Mouse (Mus musculus): ENCODE measurements around the gene Ctxn2.

GRCm38 (mm10) chr2:125192905-125193304 is 56.4 kb downstream of the Ctxn2 start:
- no peak for TF ChIP-seq CTCF (conservative IDR thresholded peaks at IDR 0.05; ENCODE audit: low read length)
- no peak for TF ChIP-seq POU5F1 (IDR thresholded peaks at IDR 0.05; ENCODE audit: borderline replicate concordance, low read length)
- no peak for TF ChIP-seq NANOG (IDR thresholded peaks at IDR 0.05; ENCODE audit: borderline replicate concordance, low read length)
